Mouse (Mus musculus) thymus, adult 2 months (tissue): ENCODE data around the gene Ctu2. TPM values are rescaled to one million over a fixed set of nuclear protein-coding genes. Genes with fewer than 3 reads are reported as not detected.

Experiments used
- DNase-seq: peaks from one replicate; pipeline ENCODE4 v3.0.0; 2021
- H3K27ac ChIP-seq: fragments of 200-500 bp; 2 replicates; pipeline ENCODE4 v1.5.1; 2012; ENCODE audit warnings: low read length, control low read depth; ENCODE audit not compliant: control insufficient read depth, insufficient read depth
- H3K27me3 ChIP-seq: fragments of 200-500 bp; 2 replicates; pipeline ENCODE4 v1.6.1; 2012; ENCODE audit warnings: mild to moderate bottlenecking, low read length, moderate library complexity, mixed read lengths; ENCODE audit not compliant: control insufficient read depth, insufficient read depth
- H3K36me3 ChIP-seq: fragments of 200-500 bp; 2 replicates; pipeline ENCODE4 v1.6.1; 2012; ENCODE audit warnings: mild to moderate bottlenecking, low read length, moderate library complexity; ENCODE audit not compliant: control insufficient read depth, insufficient read depth
- H3K4me1 ChIP-seq: fragments of 200-500 bp; replicated peaks from 2 replicates; pipeline ENCODE4 v1.6.1; 2012; ENCODE audit warnings: low read length; ENCODE audit not compliant: control insufficient read depth, insufficient read depth
- H3K4me3 ChIP-seq: fragments of 200-500 bp; 2 replicates; pipeline ENCODE4 v1.5.1; 2012; ENCODE audit warnings: mild to moderate bottlenecking, low read length, control low read depth, moderate library complexity; ENCODE audit not compliant: control insufficient read depth, insufficient read depth
- CTCF ChIP-seq: fragments of 200-500 bp; IDR thresholded peaks from 2 replicates; pipeline ENCODE4 v1.5.1; 2012; ENCODE audit warnings: mild to moderate bottlenecking, control low read depth, low read length, moderate library complexity, borderline replicate concordance; ENCODE audit not compliant: control insufficient read depth, poor library complexity, insufficient read depth; ENCODE audit errors: extremely low read depth
- POLR2A ChIP-seq: fragments of 200-500 bp; IDR thresholded peaks from 2 replicates; pipeline ENCODE4 v1.6.1; 2012; ENCODE audit warnings: mild to moderate bottlenecking, low read length, control low read depth, moderate library complexity; ENCODE audit not compliant: control insufficient read depth, poor library complexity, insufficient read depth; ENCODE audit errors: extremely low read depth
- WGBS: fragments of 180-500 bp; shearing (Covaris S2); methylation state at CpG from one replicate; pipeline ENCODE4 v1.1.7; 2018; 5-methylcytosine and 5-hydroxymethylcytosine counted together
- polyA plus RNA-seq: library from polyadenylated mRNA; depleted of rRNA; stranded (reverse); fragments of >200 nt; gene quantifications from 2 replicates; pipeline ENCODE4 v1.2.3, GENCODE M21; 2012

Ctu2 gene
- polyA plus RNA-seq, 1 experiment, result 136 TPM

- no peaks in the 10 kb centered on the region for H3K27me3 ChIP-seq
- H3K36me3 ChIP-seq, result 0 out of 2 replicates have a peak, but pooled peaks cover 3% of the 10 kb centered on the region
- peaks cover 53% of the 10 kb centered on the region for H3K4me1 ChIP-seq
- peak overlapping the region; percentile 98 for H3K4me3 ChIP-seq
- DNase-seq, result peak; percentile 46
- TF ChIP-seq CTCF, result no peak
- TF ChIP-seq POLR2A, result no peak
- WGBS, result 11% methylated on average over 18 of the region's 18 CpGs
- H3K27ac ChIP-seq, result peak overlapping the region; percentile 82
Observed at GRCm38 (mm10) chr8:122431694-122432442, 44.1 kb upstream of the Ctu2 start.

GRCm38 (mm10) chr8:122432443-122433268 is 43.3 kb upstream of the Ctu2 start, which contains the start of gene Cyba:
Gene Cyba (minus strand): TSS chr8:122432930.
- WGBS, result under 1% methylated on average over 45 of the region's 45 CpGs
- H3K27ac ChIP-seq, result peak within 1 kb of the TSS; percentile 82
- H3K36me3 ChIP-seq, result no peaks in the 10 kb centered on the region
- TF ChIP-seq CTCF (no peak), POLR2A (peak; percentile 43; the same call in 1 of the 2 replicates)
- peaks cover 61% of the 10 kb centered on the region for H3K4me1 ChIP-seq
- peak; percentile 88 for DNase-seq
- no peaks in the 10 kb centered on the region for H3K27me3 ChIP-seq
- peak within 1 kb of the TSS; percentile 98 for H3K4me3 ChIP-seq

GRCm38 (mm10) chr8:122433269-122433905 is 42.6 kb upstream of the Ctu2 start:
- H3K4me3 ChIP-seq, result peak overlapping the region; percentile 98
- no peaks in the 10 kb centered on the region for H3K27me3 ChIP-seq
- H3K27ac ChIP-seq, result peak overlapping the region; percentile 82
- no peak for DNase-seq
- peaks cover 62% of the 10 kb centered on the region for H3K4me1 ChIP-seq
- H3K36me3 ChIP-seq, result no peaks in the 10 kb centered on the region
- 45% methylated on average over 11 of the region's 11 CpGs for WGBS
- TF ChIP-seq POLR2A (no peak), CTCF (peak; percentile 28; the same call in 1 of the 2 replicates)

GRCm38 (mm10) chr8:122435375-122435774 is 40.6 kb upstream of the Ctu2 start:
- no peak for TF ChIP-seq POLR2A
- TF ChIP-seq CTCF, result peak; percentile 69; the same call in 1 of the 2 replicates
- 96% methylated on average over 6 of the region's 6 CpGs for WGBS
- Histone ChIP-seq H3K27me3 (no peaks in the 10 kb centered on the region), H3K27ac (no peak overlapping the region), H3K36me3 (no peaks in the 10 kb centered on the region), H3K4me3 (no peak overlapping the region), H3K4me1 (peaks cover 56% of the 10 kb centered on the region)
- DNase-seq, result no peak

GRCm38 (mm10) chr8:122436146-122436545 is 39.8 kb upstream of the Ctu2 start:
- H3K27ac ChIP-seq, result no peak overlapping the region
- no peak overlapping the region for H3K4me3 ChIP-seq
- no peak for DNase-seq
- TF ChIP-seq CTCF (no peak), POLR2A (no peak)
- no peaks in the 10 kb centered on the region for H3K27me3 ChIP-seq
- H3K36me3 ChIP-seq, result no peaks in the 10 kb centered on the region
- 26% methylated on average over 9 of the region's 9 CpGs for WGBS
- H3K4me1 ChIP-seq, result peaks cover 49% of the 10 kb centered on the region

- no peak overlapping the region for H3K4me3 ChIP-seq
- 67% methylated on average over 20 of the region's 20 CpGs for WGBS
- no peak for DNase-seq
- TF ChIP-seq CTCF (no peak), POLR2A (no peak)
- H3K27ac ChIP-seq, result no peak overlapping the region
- no peaks in the 10 kb centered on the region for H3K27me3 ChIP-seq
- peaks cover 44% of the 10 kb centered on the region for H3K4me1 ChIP-seq
- H3K36me3 ChIP-seq, result no peaks in the 10 kb centered on the region
Observed at GRCm38 (mm10) chr8:122436586-122437125, 39.3 kb upstream of the Ctu2 start.
